Mouse (Mus musculus) forebrain, embryonic 14.5 days (tissue): ENCODE measurements around the gene Olfr1200. TPM values are rescaled to one million over a fixed set of nuclear protein-coding genes. Genes with fewer than 3 reads are reported as not detected.

Experiments used
- ATAC-seq: fragments of 200-750 bp; cut with Nextera tagmentation; 2 replicates; pipeline ENCODE4 v1.8.0; 2017; ENCODE audit warnings: mild to moderate bottlenecking, moderate library complexity
- DNase-seq: peaks from one replicate; pipeline ENCODE4 v3.0.0-alpha.2; 2015; ENCODE audit warnings: low spot score
- H3K27ac ChIP-seq: fragments of 300-500 bp; sonication (generic); 2 replicates; pipeline ENCODE4 v1.5.1; 2014; ENCODE audit warnings: low read depth, mild to moderate bottlenecking, control low read depth, low read length, moderate library complexity
- H3K27me3 ChIP-seq: fragments of 300-500 bp; sonication (generic); replicated peaks from 2 replicates; pipeline ENCODE4 v1.6.1; 2014; ENCODE audit warnings: low read length, control low read depth, mixed read lengths; ENCODE audit not compliant: control insufficient read depth, insufficient read depth
- H3K36me3 ChIP-seq: fragments of 300-500 bp; sonication (generic); 2 replicates; pipeline ENCODE4 v1.6.1; 2014; ENCODE audit warnings: low read length, control low read depth; ENCODE audit not compliant: control insufficient read depth, insufficient read depth
- H3K4me1 ChIP-seq: fragments of 300-500 bp; sonication (generic); 2 replicates; pipeline ENCODE4 v1.6.1; 2014; ENCODE audit warnings: antibody characterized with exemption, low read length, control low read depth; ENCODE audit not compliant: control insufficient read depth, insufficient read depth
- H3K4me2 ChIP-seq: fragments of 300-500 bp; sonication (generic); 2 replicates; pipeline ENCODE4 v1.6.1; 2014; ENCODE audit warnings: mild to moderate bottlenecking, control low read depth, low read length
- H3K4me3 ChIP-seq: fragments of 300-500 bp; sonication (generic); 2 replicates; pipeline ENCODE4 v1.5.1; 2014; ENCODE audit warnings: low read depth, low read length, control low read depth
- H3K9ac ChIP-seq: fragments of 300-500 bp; sonication (generic); 2 replicates; pipeline ENCODE4 v1.6.1; 2014; ENCODE audit warnings: mild to moderate bottlenecking, low read length, control low read depth, moderate library complexity
- H3K9me3 ChIP-seq: fragments of 300-500 bp; sonication (generic); replicated peaks from 2 replicates; pipeline ENCODE4 v1.6.1; 2016; ENCODE audit warnings: low read length, control low read depth, mixed read lengths; ENCODE audit not compliant: control insufficient read depth
- whole genome bisulfite sequencing: fragments of 180-500 bp; shearing (Covaris S2); extraction: QIAGEN DNeasy Blood & Tissue Kit; methylation state at CpG from one replicate; pipeline ENCODE4 v1.1.7; 2014; 5-methylcytosine and 5-hydroxymethylcytosine counted together
- polyA plus RNA-seq: library from polyadenylated mRNA; unstranded; fragments of >200 nt; fragmentation: Nextera tagmentation; extraction: Ambion mirVana; gene quantifications from 2 replicates; pipeline ENCODE4 v1.2.1, GENCODE M21; 2014

Gene Olfr1200
- not detected in 2 replicates for polyA plus RNA-seq

DNA sequence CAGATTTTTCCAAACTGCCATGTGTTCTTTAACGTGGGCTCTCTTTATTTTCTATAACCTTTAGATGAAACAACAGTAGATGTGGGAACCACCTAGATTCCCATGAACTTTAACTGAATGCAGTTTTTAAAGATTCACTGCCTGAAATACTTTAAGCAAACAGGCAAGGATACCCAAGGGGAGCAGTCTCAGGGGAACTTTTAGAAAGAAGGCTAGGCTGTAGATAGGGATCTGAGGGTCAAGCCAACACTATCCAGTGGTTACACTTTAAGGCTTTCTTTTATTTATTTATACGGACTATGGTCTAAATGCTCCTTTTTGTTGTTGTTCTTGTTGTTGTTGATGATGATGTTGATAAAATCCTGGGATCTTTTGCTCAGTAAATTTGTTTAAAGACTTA, at the start of gene Olfr1200:
Gene Olfr1200, minus strand, starts transcription at position 101 of the 400 bp plus-strand sequence.
- H3K36me3 ChIP-seq: no peaks in the 10 kb centered on the region
- WGBS: 76% methylated on average over 2 of the region's 2 CpGs
- no peak within 1 kb of the TSS for H3K9ac ChIP-seq
- no peak within 1 kb of the TSS for H3K4me3 ChIP-seq
- no peak within 1 kb of the TSS for H3K27ac ChIP-seq
- no peak for DNase-seq
- no peak within 1 kb of the TSS for H3K4me2 ChIP-seq
- H3K9me3 ChIP-seq: no peaks in the 10 kb centered on the region
- no peak for ATAC-seq
- no peaks in the 10 kb centered on the region for H3K4me1 ChIP-seq
- no peaks in the 10 kb centered on the region for H3K27me3 ChIP-seq

DNA sequence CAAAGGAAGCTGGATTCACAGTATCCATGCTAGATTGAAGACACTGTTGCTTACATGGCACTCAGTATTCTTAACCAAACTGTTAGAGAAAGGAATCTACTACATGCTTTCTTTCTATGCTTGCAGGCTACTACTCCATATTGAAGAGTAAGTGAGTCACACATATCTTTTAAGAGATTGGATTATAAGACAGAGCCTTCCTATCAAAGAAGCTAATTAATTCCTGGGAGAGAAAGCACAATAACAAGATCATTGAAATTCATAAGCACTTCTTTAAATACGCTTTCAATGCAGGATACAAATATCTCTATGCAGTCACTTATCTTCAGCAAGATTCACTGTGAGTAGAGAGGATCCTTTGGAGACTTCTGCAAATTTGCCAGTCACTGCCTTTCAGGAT, 43.9 kb upstream of the Olfr1200 start, which contains the start of gene Olfr1202:
Gene Olfr1202, plus strand, starts transcription at position 301 of the 400 bp plus-strand sequence.
- Histone ChIP-seq H3K9me3 (no peaks in the 10 kb centered on the region), H3K4me1 (no peaks in the 10 kb centered on the region), H3K4me2 (no peak within 1 kb of the TSS), H3K4me3 (no peak within 1 kb of the TSS), H3K27ac (no peak within 1 kb of the TSS), H3K9ac (no peak within 1 kb of the TSS), H3K36me3 (no peaks in the 10 kb centered on the region), H3K27me3 (no peaks in the 10 kb centered on the region)
- WGBS: 85% methylated on average over 1 of the region's 1 CpGs
- no peak for DNase-seq
- no peak for ATAC-seq

DNA sequence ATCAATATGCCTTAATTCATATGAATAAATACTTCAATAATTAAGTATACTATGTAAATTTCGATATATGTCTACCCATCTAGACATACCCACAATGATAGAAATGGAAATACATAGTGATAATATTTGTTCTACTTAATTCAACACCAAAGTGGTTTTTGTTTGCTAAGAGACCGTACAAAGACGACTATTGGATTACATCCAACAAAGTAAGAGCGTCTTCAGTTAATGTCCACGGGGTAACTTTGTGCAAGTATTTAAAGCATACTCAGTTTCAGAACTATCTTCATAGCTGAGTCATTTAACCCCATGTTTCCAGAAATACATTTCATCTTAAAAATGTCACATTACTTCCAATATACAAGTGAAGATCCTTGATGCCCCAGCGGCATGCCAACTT, 22.4 kb upstream of the Olfr1200 start, which contains the start of gene Olfr1201:
Gene Olfr1201, plus strand, starts transcription at position 301 of the 400 bp plus-strand sequence.
- ATAC-seq (no peak), DNase-seq (no peak)
- WGBS: 83% methylated on average over 6 of the region's 6 CpGs
- Histone ChIP-seq H3K4me3 (no peak within 1 kb of the TSS), H3K9me3 (no peaks in the 10 kb centered on the region), H3K9ac (no peak within 1 kb of the TSS), H3K36me3 (no peaks in the 10 kb centered on the region), H3K4me2 (no peak within 1 kb of the TSS), H3K4me1 (no peaks in the 10 kb centered on the region), H3K27ac (no peak within 1 kb of the TSS), H3K27me3 (no peaks in the 10 kb centered on the region)

DNA sequence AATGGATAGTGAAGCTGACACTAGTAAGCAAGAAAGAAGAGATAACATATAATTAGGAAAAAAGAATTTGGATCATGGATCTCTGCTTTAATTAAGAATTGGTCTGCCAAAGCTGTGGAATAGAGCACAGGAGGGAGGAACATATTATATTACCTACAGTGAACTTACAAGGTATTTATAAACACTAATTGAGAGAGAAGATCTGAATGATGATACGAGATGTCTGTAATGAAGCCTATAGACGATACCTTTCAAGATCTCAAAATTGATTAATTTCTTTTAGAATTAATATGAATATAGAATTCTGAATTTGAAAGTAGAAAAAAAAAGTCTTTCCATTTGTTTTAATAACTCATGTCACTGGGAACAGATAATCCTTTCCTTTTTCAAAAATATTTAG, 9.9 kb downstream of the Olfr1200 start, which contains the start of gene Olfr1199:
Gene Olfr1199, minus strand, starts transcription at position 101 of the 400 bp plus-strand sequence.
- Histone ChIP-seq H3K27me3 (no peaks in the 10 kb centered on the region), H3K27ac (no peak within 1 kb of the TSS), H3K36me3 (no peaks in the 10 kb centered on the region), H3K4me3 (no peak within 1 kb of the TSS), H3K9me3 (no peaks in the 10 kb centered on the region), H3K9ac (no peak within 1 kb of the TSS), H3K4me2 (no peak within 1 kb of the TSS), H3K4me1 (no peaks in the 10 kb centered on the region)
- no peak for DNase-seq
- ATAC-seq: no peak
- WGBS: 90% methylated on average over 2 of the region's 2 CpGs

DNA sequence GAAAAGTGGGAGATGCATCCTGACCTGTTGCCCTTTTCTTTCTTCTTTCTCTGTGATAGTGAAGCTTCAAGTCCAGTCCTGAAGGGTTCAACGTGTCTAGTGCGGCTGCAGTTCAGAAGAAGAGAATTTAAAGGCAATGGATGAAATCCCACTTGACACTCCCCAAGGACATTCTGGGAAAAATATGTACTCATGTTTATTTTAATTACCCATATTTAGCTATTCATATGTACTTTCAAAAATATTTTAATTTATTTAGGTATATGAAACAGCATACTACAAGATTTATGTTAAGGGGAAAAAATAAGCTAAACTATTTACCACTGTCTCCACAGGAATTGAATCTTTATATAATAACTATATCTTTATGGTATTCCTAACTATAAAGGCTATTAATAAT, 19.0 kb downstream of the Olfr1200 start, which contains the start of gene Olfr1198:
Gene Olfr1198, minus strand, starts transcription at position 101 of the 400 bp plus-strand sequence.
- no peak within 1 kb of the TSS for H3K4me3 ChIP-seq
- no peak within 1 kb of the TSS for H3K4me2 ChIP-seq
- no peak for DNase-seq
- no peaks in the 10 kb centered on the region for H3K4me1 ChIP-seq
- H3K9me3 ChIP-seq: no peaks in the 10 kb centered on the region
- H3K27me3 ChIP-seq: no peaks in the 10 kb centered on the region
- H3K36me3 ChIP-seq: no peaks in the 10 kb centered on the region
- H3K27ac ChIP-seq: no peak within 1 kb of the TSS
- H3K9ac ChIP-seq: no peak within 1 kb of the TSS
- ATAC-seq: no peak
- 97% methylated on average over 2 of the region's 2 CpGs for WGBS

DNA sequence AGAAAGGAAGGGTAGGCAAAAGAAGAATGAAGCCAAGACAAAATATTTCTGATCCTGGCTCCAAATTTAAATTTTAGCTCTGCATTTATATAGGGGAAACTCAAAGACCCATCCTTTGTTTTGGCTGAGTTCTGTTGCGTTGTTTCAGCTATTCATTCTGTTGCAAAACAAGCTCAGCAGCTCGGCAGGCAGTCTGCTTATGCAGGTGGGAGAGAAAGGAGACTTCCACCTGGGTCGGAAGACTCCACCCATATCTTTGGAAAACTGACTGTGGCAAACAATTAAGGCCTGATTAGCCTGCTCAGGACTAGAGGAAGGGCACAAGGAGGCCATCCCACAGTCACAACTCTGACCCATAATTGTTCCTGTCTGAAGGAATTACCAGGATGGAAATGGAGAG, 26.9 kb downstream of the Olfr1200 start:
- H3K4me1 ChIP-seq: no peaks in the 10 kb centered on the region
- ATAC-seq: no peak
- WGBS: 51% methylated on average over 3 of the region's 3 CpGs
- no peak overlapping the region for H3K9ac ChIP-seq
- H3K9me3 ChIP-seq: no peaks in the 10 kb centered on the region
- no peak overlapping the region for H3K4me2 ChIP-seq
- H3K36me3 ChIP-seq: no peaks in the 10 kb centered on the region
- H3K4me3 ChIP-seq: no peak overlapping the region
- no peak for DNase-seq
- H3K27ac ChIP-seq: no peak overlapping the region
- no peaks in the 10 kb centered on the region for H3K27me3 ChIP-seq

DNA sequence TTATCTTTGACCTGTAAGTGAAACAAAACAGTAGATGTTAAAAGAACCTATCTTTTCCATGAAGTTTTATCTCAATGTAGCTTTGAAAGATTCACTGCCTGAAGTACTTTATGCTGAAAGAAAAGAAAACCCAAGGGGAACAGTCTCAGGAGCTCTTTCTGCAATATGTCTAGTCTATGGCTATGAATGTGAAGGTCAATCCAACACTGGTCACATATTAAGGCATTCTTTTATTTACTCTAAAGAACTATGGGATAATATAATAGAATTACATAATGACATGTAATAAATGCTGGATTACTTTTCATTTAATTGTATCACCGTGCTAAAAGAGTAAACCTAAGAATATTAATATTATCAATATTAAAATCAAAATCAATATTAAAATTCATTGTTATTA, 38.0 kb downstream of the Olfr1200 start, which contains the start of gene Olfr1197:
Gene Olfr1197, minus strand, starts transcription at position 101 of the 400 bp plus-strand sequence.
- no peak within 1 kb of the TSS for H3K4me2 ChIP-seq
- no peak within 1 kb of the TSS for H3K27ac ChIP-seq
- H3K9me3 ChIP-seq: no peaks in the 10 kb centered on the region
- DNase-seq (no peak), ATAC-seq (no peak)
- H3K4me3 ChIP-seq: no peak within 1 kb of the TSS
- H3K4me1 ChIP-seq: no peaks in the 10 kb centered on the region
- H3K9ac ChIP-seq: no peak within 1 kb of the TSS
- WGBS: 95% methylated on average over 1 of the region's 1 CpGs
- H3K36me3 ChIP-seq: no peaks in the 10 kb centered on the region
- H3K27me3 ChIP-seq: no peaks in the 10 kb centered on the region

Other genes with a start within 250 kb of the Olfr1200 start
- not detected in 2 replicates for gene Olfr1188, start 213.6 kb downstream of the Olfr1200 start, polyA plus RNA-seq
- gene Olfr1189, start 184.0 kb downstream of the Olfr1200 start, polyA plus RNA-seq: not detected in 2 replicates
- gene Olfr1191-ps1, start 129.9 kb downstream of the Olfr1200 start, polyA plus RNA-seq: not detected in 2 replicates
- gene Olfr1192-ps1, start 122.0 kb downstream of the Olfr1200 start, polyA plus RNA-seq: not detected in 2 replicates
- not detected in 2 replicates for gene Olfr1193, start 94.9 kb downstream of the Olfr1200 start, polyA plus RNA-seq
- gene Olfr1195, start 81.3 kb downstream of the Olfr1200 start, polyA plus RNA-seq: not detected in 2 replicates
- gene Olfr1196, start 65.9 kb downstream of the Olfr1200 start, polyA plus RNA-seq: not detected in 2 replicates
- gene Olfr1197, start 38.1 kb downstream of the Olfr1200 start, polyA plus RNA-seq: not detected in 2 replicates
- not detected in 2 replicates for gene Olfr1198, start 19.1 kb downstream of the Olfr1200 start, polyA plus RNA-seq
- gene Olfr1199, start 10.0 kb downstream of the Olfr1200 start, polyA plus RNA-seq: not detected in 2 replicates
- not detected in 2 replicates for gene Olfr1201, start 22.5 kb upstream of the Olfr1200 start, polyA plus RNA-seq
- gene Olfr1202, start 44.0 kb upstream of the Olfr1200 start, polyA plus RNA-seq: not detected in 2 replicates
- not detected in 2 replicates for gene Olfr1205, start 59.2 kb upstream of the Olfr1200 start, polyA plus RNA-seq
- not detected in 2 replicates for gene Olfr1204, start 78.8 kb upstream of the Olfr1200 start, polyA plus RNA-seq
- not detected in 2 replicates for gene Olfr1206, start 92.7 kb upstream of the Olfr1200 start, polyA plus RNA-seq
- not detected in 2 replicates for gene Olfr1208, start 131.8 kb upstream of the Olfr1200 start, polyA plus RNA-seq
- not detected in 2 replicates for gene Olfr1209, start 144.7 kb upstream of the Olfr1200 start, polyA plus RNA-seq
- not detected in 2 replicates for gene Olfr1211, start 167.6 kb upstream of the Olfr1200 start, polyA plus RNA-seq
- gene Olfr1212, start 183.5 kb upstream of the Olfr1200 start, polyA plus RNA-seq: not detected in 2 replicates
- gene Gm13762, start 209.8 kb upstream of the Olfr1200 start, polyA plus RNA-seq: not detected in 2 replicates
- not detected in 2 replicates for gene Olfr1214, start 222.2 kb upstream of the Olfr1200 start, polyA plus RNA-seq
- gene Olfr1215, start 236.5 kb upstream of the Olfr1200 start, polyA plus RNA-seq: not detected in 2 replicates
- gene Olfr1216, start 247.9 kb upstream of the Olfr1200 start, polyA plus RNA-seq: not detected in 2 replicates